Mouse (Mus musculus) neural tube, embryonic 11.5 days (tissue): Measurements from ENCODE around the gene 1500009L16Rik. TPM values are rescaled to one million over a fixed set of nuclear protein-coding genes. Genes with fewer than 3 reads are reported as not detected.

Experiments used
- ATAC-seq: fragments of 200-750 bp; cut with Nextera tagmentation; 2 replicates; pipeline ENCODE4 v1.8.0; 2017; ENCODE audit warnings: moderate number of reproducible peaks, mild to moderate bottlenecking, moderate TSS enrichment, moderate library complexity; ENCODE audit not compliant: insufficient read depth, low FRiP score, low TSS enrichment
- DNase-seq: peaks from one replicate; pipeline ENCODE4 v3.0.0-alpha.2; 2015; ENCODE audit warnings: low spot score
- H3K27ac ChIP-seq: fragments of 300-500 bp; sonication (generic); 2 replicates; pipeline ENCODE4 v1.5.1; 2014; ENCODE audit warnings: low read depth, mild to moderate bottlenecking, low read length
- H3K27me3 ChIP-seq: fragments of 300-500 bp; sonication (generic); 2 replicates; pipeline ENCODE4 v1.6.1; 2014; ENCODE audit warnings: mild to moderate bottlenecking, low read length, mixed read lengths; ENCODE audit not compliant: control insufficient read depth, insufficient read depth
- H3K36me3 ChIP-seq: fragments of 300-500 bp; sonication (generic); 2 replicates; pipeline ENCODE4 v1.6.1; 2014; ENCODE audit warnings: mild to moderate bottlenecking, low read length, moderate library complexity, mixed read lengths; ENCODE audit not compliant: control insufficient read depth, insufficient read depth
- H3K4me1 ChIP-seq: fragments of 300-500 bp; sonication (generic); 2 replicates; pipeline ENCODE4 v1.6.1; 2014; ENCODE audit warnings: low read length, mixed read lengths; ENCODE audit not compliant: control insufficient read depth, insufficient read depth
- H3K4me2 ChIP-seq: fragments of 300-500 bp; sonication (generic); 2 replicates; pipeline ENCODE4 v1.6.1; 2014; ENCODE audit warnings: low read depth, mild to moderate bottlenecking, moderate library complexity
- H3K4me3 ChIP-seq: fragments of 300-500 bp; sonication (generic); 2 replicates; pipeline ENCODE4 v1.5.1; 2014; ENCODE audit warnings: low read depth, low read length
- H3K9ac ChIP-seq: fragments of 300-500 bp; sonication (generic); 2 replicates; pipeline ENCODE4 v1.6.1; 2014; ENCODE audit warnings: mild to moderate bottlenecking, low read length
- H3K9me3 ChIP-seq: fragments of 300-500 bp; sonication (generic); 2 replicates; pipeline ENCODE4 v1.6.1; 2016; ENCODE audit warnings: low read length; ENCODE audit not compliant: control insufficient read depth
- WGBS: fragments of 180-500 bp; shearing (Covaris S2); extraction: QIAGEN DNeasy Blood & Tissue Kit; methylation state at CpG from one replicate; pipeline ENCODE4 v1.1.7; 2014; 5-methylcytosine and 5-hydroxymethylcytosine counted together
- polyA plus RNA-seq: library from polyadenylated mRNA; unstranded; fragments of >200 nt; fragmentation: Nextera tagmentation; extraction: Ambion mirVana; gene quantifications from 2 replicates; pipeline ENCODE4 v1.2.1, GENCODE M21; 2014

The 1500009L16Rik gene
- polyA plus RNA-seq, 1 experiment from 2014 or later: 39.4 TPM

DNA sequence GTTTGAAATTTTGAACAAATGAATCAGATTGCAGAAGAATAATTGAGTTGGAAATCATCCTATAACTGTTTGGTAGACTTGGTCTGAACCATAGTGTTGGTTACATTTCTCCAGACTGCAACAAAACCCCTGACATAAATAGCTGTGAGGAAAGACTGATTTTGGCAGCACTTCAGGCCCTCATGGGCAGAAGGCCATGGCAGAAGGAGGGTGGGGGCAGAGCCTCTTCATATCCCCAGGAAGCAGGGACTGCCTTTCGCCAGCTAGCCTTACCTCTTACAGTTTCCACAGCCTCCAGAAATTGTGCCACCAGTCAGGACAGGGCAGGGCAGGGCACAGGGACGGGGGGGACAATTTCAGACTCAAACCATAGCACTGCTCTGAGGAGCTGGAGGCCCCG is 22.0 kb downstream of the 1500009L16Rik start:
- no peak overlapping the region for H3K9ac ChIP-seq
- no peaks in the 10 kb centered on the region for H3K36me3 ChIP-seq
- no peak for ATAC-seq
- no peaks in the 10 kb centered on the region for H3K4me1 ChIP-seq
- H3K4me2 ChIP-seq: no peak overlapping the region
- no peak for DNase-seq
- no peak overlapping the region for H3K27ac ChIP-seq
- 94% methylated on average over 3 of the region's 3 CpGs for WGBS
- H3K27me3 ChIP-seq: no peaks in the 10 kb centered on the region
- H3K4me3 ChIP-seq: no peak overlapping the region
- no peaks in the 10 kb centered on the region for H3K9me3 ChIP-seq

DNA sequence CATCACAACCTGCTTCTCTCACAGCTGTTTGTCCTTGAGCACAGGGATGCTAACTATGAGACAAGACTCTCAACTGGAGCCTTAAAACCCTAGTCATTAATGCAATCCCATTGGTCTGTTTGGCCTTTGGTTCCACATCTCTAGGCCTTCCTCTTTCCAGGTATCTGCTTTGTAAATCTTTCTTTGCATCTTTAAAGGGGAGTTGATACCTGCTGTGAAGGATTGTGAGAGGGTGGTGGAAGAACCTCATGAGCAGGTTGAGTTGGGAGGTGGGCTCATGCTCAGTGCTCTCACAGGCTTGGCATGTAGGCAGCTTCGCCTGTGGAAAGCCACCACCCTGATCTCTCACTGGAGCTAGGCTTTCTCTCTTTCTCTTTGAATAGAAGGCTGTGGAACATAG is 30.4 kb downstream of the 1500009L16Rik start:
- no peak overlapping the region for H3K27ac ChIP-seq
- ATAC-seq (no peak), DNase-seq (no peak)
- H3K36me3 ChIP-seq: no peaks in the 10 kb centered on the region
- H3K9me3 ChIP-seq: no peaks in the 10 kb centered on the region
- no peak overlapping the region for H3K4me3 ChIP-seq
- 81% methylated on average over 1 of the region's 1 CpGs for WGBS
- H3K9ac ChIP-seq: no peak overlapping the region
- no peaks in the 10 kb centered on the region for H3K27me3 ChIP-seq
- no peaks in the 10 kb centered on the region for H3K4me1 ChIP-seq
- H3K4me2 ChIP-seq: no peak overlapping the region

DNA sequence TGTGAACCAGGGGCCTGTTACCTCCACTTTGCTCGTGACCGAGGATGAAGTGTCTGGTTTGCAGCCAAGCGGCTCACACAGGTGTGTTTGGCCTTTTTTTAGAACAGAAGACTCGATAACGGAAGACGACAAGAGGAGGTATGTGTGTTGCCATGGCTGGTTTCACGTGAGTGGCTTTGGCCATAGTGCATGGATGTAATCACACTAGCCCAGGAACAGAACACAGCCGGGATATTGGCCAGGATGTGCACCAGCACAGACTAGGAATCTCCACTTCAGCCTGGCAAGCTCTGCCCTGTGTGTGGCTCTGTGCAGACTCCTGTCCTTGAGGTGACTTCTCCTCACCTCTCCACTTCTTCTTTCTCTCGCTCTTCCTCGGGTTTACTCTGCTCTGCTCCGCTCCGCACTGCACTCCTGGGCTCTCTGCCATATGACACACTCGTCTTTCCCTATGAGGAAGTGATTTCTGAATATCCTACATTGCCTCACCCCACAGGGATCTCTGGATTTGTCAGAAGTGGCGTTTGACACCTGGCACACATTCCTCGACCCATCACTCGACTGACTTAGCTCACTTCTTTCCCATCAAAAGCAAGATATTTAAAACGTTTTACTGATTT is 34.8 kb downstream of the 1500009L16Rik start:
- Histone ChIP-seq H3K4me2 (no peak overlapping the region), H3K4me1 (no peaks in the 10 kb centered on the region), H3K36me3 (no peaks in the 10 kb centered on the region), H3K9me3 (no peaks in the 10 kb centered on the region), H3K9ac (no peak overlapping the region), H3K27me3 (no peaks in the 10 kb centered on the region), H3K4me3 (no peak overlapping the region), H3K27ac (no peak overlapping the region)
- WGBS: 87% methylated on average over 17 of the region's 17 CpGs
- ATAC-seq (no peak), DNase-seq (no peak)

DNA sequence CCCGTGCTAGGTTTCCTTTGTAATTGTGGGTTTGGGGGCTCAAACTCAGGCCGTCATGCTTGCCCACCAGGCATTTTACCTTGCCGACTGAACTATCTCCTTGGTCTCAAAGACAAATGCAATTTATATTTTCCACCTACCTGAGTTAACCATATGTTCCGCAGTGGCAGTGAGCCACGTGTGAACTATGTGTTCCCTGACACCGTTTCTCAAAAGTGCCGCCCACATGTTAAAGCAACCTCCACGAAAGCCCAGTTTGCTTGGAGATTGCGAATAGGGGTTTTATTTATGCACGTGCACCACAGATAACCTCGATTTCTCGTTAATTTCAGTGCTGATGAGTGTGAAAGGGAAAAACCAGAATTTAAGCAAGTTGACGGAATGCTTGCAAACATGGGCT is 36.1 kb downstream of the 1500009L16Rik start:
- no peak overlapping the region for H3K4me2 ChIP-seq
- H3K4me3 ChIP-seq: no peak overlapping the region
- no peak overlapping the region for H3K27ac ChIP-seq
- DNase-seq (no peak), ATAC-seq (no peak)
- no peak overlapping the region for H3K9ac ChIP-seq
- H3K4me1 ChIP-seq: no peaks in the 10 kb centered on the region
- H3K9me3 ChIP-seq: no peaks in the 10 kb centered on the region
- no peaks in the 10 kb centered on the region for H3K36me3 ChIP-seq
- H3K27me3 ChIP-seq: no peaks in the 10 kb centered on the region
- WGBS: 87% methylated on average over 13 of the region's 13 CpGs

DNA sequence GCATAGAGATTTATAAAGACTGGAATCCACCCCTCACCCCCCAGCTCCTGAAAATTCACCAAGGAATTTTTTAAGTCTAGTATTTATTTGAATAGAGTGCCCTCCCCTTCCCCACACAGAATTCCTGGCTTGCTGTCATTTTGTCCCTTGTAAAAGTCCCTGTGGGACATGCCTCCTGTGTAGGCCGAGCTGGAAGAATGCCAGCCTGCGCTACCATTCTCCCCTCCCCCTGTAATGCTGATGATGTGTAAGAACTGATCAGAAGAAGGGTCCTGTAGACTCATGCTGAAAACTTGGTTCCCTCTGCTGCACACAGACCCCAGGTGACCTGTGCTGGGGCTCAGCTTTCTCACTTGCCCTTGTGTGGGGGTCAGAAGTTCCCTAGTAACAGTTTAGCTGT is 37.9 kb downstream of the 1500009L16Rik start:
- no peak for ATAC-seq
- Histone ChIP-seq H3K27me3 (no peaks in the 10 kb centered on the region), H3K27ac (no peak overlapping the region), H3K36me3 (no peaks in the 10 kb centered on the region), H3K9ac (no peak overlapping the region), H3K4me2 (no peak overlapping the region), H3K4me3 (no peak overlapping the region), H3K9me3 (no peaks in the 10 kb centered on the region), H3K4me1 (no peaks in the 10 kb centered on the region)
- no peak for DNase-seq
- WGBS: 68% methylated on average over 2 of the region's 2 CpGs

DNA sequence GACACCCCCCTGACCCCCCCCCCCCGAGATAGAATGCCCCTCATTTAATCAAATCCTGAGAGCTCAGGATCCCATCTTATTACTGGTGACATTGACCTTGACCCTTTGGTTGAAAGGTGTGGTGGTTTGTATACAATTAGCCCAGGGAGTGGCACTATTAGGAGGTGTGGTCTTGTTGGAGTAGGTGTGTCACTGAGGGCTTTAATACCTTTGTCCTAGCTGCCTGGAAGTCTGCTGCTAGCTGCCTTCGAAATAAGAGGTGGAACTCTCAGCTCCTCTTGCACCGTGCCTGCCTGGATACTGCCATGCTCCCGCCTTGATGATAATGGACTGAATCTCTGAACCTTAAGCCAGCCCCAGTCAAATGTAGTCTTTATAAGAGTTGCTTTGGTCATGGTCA is 41.2 kb downstream of the 1500009L16Rik start:
- Histone ChIP-seq H3K9ac (no peak overlapping the region), H3K36me3 (no peaks in the 10 kb centered on the region), H3K27me3 (no peaks in the 10 kb centered on the region), H3K4me2 (no peak overlapping the region), H3K27ac (no peak overlapping the region), H3K4me3 (no peak overlapping the region), H3K9me3 (no peaks in the 10 kb centered on the region), H3K4me1 (no peaks in the 10 kb centered on the region)
- WGBS: 83% methylated on average over 4 of the region's 4 CpGs
- no peak for ATAC-seq
- no peak for DNase-seq

DNA sequence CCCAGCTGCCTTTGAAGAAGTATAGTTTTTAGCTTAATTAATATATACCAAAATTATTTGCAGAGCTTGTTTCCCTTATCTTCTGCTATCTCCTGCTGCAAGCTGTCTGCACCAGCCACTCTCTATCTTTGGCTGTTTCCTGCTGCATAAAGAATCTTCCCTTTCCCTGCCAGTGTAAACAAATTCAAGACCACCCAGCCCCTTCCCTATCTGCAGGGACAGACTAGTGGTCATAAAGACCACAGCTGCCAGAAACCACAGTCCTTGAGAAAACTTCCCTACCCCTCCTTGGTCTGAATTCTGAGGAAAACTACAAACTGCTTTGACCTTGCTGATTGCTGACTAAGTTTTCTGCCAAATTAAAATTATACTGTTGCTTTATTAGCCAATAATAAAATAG is 44.2 kb downstream of the 1500009L16Rik start:
- H3K27me3 ChIP-seq: no peaks in the 10 kb centered on the region
- H3K9ac ChIP-seq: no peak overlapping the region
- DNase-seq (no peak), ATAC-seq (no peak)
- no peaks in the 10 kb centered on the region for H3K36me3 ChIP-seq
- H3K27ac ChIP-seq: no peak overlapping the region
- no peak overlapping the region for H3K4me3 ChIP-seq
- H3K9me3 ChIP-seq: no peaks in the 10 kb centered on the region
- no peaks in the 10 kb centered on the region for H3K4me1 ChIP-seq
- H3K4me2 ChIP-seq: no peak overlapping the region

DNA sequence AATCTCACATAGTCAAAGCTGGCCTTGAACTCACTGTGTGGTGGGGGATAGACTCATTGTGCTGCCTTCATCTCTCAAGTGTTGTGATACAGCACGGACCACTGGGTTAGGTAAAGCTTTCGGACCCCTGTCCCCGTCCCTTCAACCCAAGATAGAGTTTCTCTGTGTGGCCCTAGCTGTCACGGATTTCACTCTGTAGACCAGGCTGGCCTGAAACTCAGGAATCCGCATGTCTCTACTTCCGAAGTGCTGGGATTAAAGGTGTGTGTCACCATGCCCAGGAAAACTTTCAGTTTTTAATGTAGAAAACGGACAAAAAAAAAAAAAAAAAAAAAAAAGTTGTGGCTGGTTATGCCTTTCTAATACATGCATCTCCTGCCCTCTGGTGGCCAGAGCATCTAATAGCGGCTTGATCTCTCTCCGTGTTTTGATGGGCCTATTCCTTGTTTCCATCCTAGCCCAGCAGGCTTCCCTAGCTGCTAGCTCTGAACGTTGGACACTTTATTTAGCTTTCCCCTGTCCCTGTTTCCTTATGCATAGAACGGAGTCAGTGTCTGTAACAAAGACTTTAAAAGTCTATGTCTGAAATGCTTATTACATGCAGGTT is 53.7 kb downstream of the 1500009L16Rik start:
- Histone ChIP-seq H3K4me1 (no peaks in the 10 kb centered on the region), H3K4me2 (no peak overlapping the region), H3K27me3 (no peaks in the 10 kb centered on the region), H3K4me3 (no peak overlapping the region), H3K9ac (no peak overlapping the region), H3K27ac (no peak overlapping the region), H3K9me3 (no peaks in the 10 kb centered on the region), H3K36me3 (no peaks in the 10 kb centered on the region)
- peak; percentile 68 for DNase-seq
- no peak for ATAC-seq
- WGBS: 48% methylated on average over 11 of the region's 11 CpGs

DNA sequence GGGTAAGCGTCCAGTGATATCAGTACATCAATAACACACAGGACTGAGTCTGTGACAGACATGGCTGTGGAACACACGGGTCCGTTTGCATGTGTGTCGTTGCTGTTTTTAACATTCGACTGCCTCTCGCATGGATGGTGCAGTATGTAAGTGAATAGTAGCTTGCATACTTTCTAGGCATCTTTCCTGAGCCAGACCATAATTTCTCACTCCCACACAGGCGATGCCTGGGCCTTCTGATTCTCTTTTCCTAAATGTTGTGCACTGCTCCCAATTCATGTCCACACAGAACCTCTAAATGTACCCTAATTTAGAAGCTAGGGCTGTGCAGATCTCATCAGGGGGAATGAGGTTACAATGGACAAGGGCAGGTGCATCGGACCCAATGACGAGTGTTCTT is 54.6 kb downstream of the 1500009L16Rik start:
- Histone ChIP-seq H3K4me1 (no peaks in the 10 kb centered on the region), H3K27me3 (no peaks in the 10 kb centered on the region), H3K4me2 (no peak overlapping the region), H3K9me3 (no peaks in the 10 kb centered on the region), H3K9ac (no peak overlapping the region), H3K4me3 (no peak overlapping the region), H3K36me3 (no peaks in the 10 kb centered on the region), H3K27ac (no peak overlapping the region)
- WGBS: 88% methylated on average over 9 of the region's 9 CpGs
- ATAC-seq: no peak
- no peak for DNase-seq
